Mouse (Mus musculus) cerebellum, adult 2 months (tissue): ENCODE results near the gene 9130213A22Rik. TPM values are rescaled to one million over a fixed set of nuclear protein-coding genes. Genes with fewer than 3 reads are reported as not detected.

ENCODE experiments used
- DNase-seq, 2 experiments: peaks; one replicate each; pipeline ENCODE4 v3.0.0; 2021
- H3K27ac ChIP-seq: fragments of 200-500 bp; 2 replicates; pipeline ENCODE4 v1.5.1; 2012; ENCODE audit warnings: low read length, control low read depth, inconsistent platforms; ENCODE audit not compliant: insufficient read depth
- H3K27me3 ChIP-seq: fragments of 200-500 bp; 2 replicates; pipeline ENCODE4 v1.6.1; 2012; ENCODE audit warnings: inconsistent platforms, mild to moderate bottlenecking, low read length, moderate library complexity; ENCODE audit not compliant: control insufficient read depth, insufficient read depth
- H3K4me1 ChIP-seq: fragments of 200-500 bp; 2 replicates; pipeline ENCODE4 v1.6.1; 2011; ENCODE audit warnings: low read length; ENCODE audit not compliant: control insufficient read depth, insufficient read depth
- H3K4me3 ChIP-seq: fragments of 200-500 bp; replicated peaks from 2 replicates; pipeline ENCODE3; 2011; ENCODE audit warnings: mild to moderate bottlenecking, low read depth, low read length, control low read depth; ENCODE audit not compliant: insufficient read depth
- CTCF ChIP-seq: fragments of 200-500 bp; IDR thresholded peaks from 2 replicates; pipeline ENCODE4 v1.5.1; 2011; ENCODE audit warnings: low read depth, mild to moderate bottlenecking, control low read depth, low read length, moderate library complexity, borderline replicate concordance; ENCODE audit not compliant: insufficient read depth
- POLR2A ChIP-seq: fragments of 200-500 bp; IDR thresholded peaks from 2 replicates; pipeline ENCODE4 v1.6.1; 2011; ENCODE audit warnings: low read length, control low read depth, borderline replicate concordance; ENCODE audit not compliant: insufficient read depth
- WGBS: fragments of 180-500 bp; shearing (Covaris S2); methylation state at CpG from one replicate; pipeline ENCODE4 v1.1.7; 2018; 5-methylcytosine and 5-hydroxymethylcytosine counted together
- polyA plus RNA-seq: library from polyadenylated mRNA; depleted of rRNA; stranded (reverse); fragments of >200 nt; gene quantifications from 2 replicates; pipeline ENCODE4 v1.2.3, GENCODE M21; 2012

Gene 9130213A22Rik
- polyA plus RNA-seq, 1 experiment = 1.3 TPM

- WGBS = 95% methylated on average over 14 of the region's 14 CpGs
- H3K27ac ChIP-seq = no peak overlapping the region
- DNase-seq = peak; percentile 28 to 31
- H3K4me1 ChIP-seq = peaks cover 44% of the 10 kb centered on the region
- H3K4me3 ChIP-seq = no peak overlapping the region
- H3K27me3 ChIP-seq = no peaks in the 10 kb centered on the region
- TF ChIP-seq CTCF (no peak), POLR2A (no peak)
These were observed 19.3 kb downstream of the 9130213A22Rik start for GRCm38 (mm10) chr11:69103121-69103520.

DNA sequence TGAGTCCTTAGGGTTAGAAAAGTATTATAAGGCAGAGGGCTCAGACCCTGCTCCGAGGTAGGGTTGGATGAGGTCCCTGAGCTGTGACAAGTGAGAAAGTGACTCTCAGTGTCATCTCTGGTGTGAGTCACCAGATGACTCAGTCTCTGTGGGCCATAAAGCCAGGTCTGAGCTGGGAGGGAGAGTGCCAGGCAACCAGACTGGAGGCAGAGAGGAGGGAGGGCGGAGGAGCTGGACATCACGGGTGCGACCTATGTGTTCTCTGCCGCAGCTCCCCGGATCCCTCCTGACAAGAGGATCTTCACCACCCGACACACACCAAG is 20.0 kb downstream of the 9130213A22Rik start:
- DNase-seq = peak; percentile 71 to 86
- TF ChIP-seq POLR2A = peak; percentile 22; the same call in 1 of the 2 replicates
- no peak for TF ChIP-seq CTCF
- WGBS = 36% methylated on average over 7 of the region's 7 CpGs
- peaks cover 52% of the 10 kb centered on the region for H3K4me1 ChIP-seq
- H3K27ac ChIP-seq = peak overlapping the region; percentile 6; the same call in 1 of the 2 replicates
- peak overlapping the region; percentile 32 for H3K4me3 ChIP-seq
- H3K27me3 ChIP-seq = no peaks in the 10 kb centered on the region

- TF ChIP-seq POLR2A (no peak), CTCF (no peak)
- H3K27me3 ChIP-seq = no peaks in the 10 kb centered on the region
- H3K27ac ChIP-seq = peak overlapping the region; percentile 6; the same call in 1 of the 2 replicates
- peak in 1 of 2 experiments; percentile 33 for DNase-seq
- no peak overlapping the region for H3K4me3 ChIP-seq
- 80% methylated on average over 21 of the region's 21 CpGs for WGBS
- peaks cover 52% of the 10 kb centered on the region for H3K4me1 ChIP-seq
These were observed 20.6 kb downstream of the 9130213A22Rik start for GRCm38 (mm10) chr11:69101604-69102402.

DNA sequence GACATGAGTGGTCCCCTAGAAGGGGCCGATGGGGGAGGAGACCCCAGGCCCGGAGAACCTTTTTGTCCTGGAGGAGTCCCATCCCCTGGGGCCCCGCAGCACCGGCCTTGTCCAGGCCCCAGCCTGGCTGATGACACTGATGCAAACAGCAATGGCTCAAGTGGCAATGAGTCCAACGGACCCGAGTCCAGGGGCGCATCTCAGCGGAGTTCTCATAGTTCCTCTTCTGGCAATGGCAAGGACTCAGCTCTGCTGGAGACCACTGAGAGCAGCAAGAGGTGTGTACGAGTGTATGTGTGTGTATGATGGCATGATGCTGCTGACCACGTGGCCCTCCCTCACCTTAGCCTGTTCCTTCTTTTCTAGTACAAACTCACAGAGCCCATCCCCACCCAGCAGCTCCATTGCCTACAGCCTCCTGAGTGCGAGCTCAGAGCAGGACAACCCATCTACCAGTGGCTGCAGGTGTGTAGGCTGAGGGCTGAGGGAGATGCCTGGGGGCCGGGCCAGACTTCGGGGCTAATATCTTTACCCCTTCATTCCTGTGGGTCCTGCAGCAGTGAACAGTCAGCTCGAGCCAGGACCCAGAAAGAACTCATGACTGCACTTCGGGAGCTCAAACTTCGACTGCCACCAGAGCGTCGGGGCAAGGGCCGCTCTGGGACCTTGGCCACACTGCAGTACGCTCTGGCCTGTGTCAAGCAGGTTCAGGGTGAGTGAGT is 21.6 kb downstream of the 9130213A22Rik start:
- Histone ChIP-seq H3K4me3 (peak overlapping the region; percentile 90), H3K27ac (peak overlapping the region; percentile 96), H3K4me1 (peaks cover 51% of the 10 kb centered on the region), H3K27me3 (no peaks in the 10 kb centered on the region)
- WGBS = 65% methylated on average over 20 of the region's 20 CpGs
- no peak for TF ChIP-seq CTCF
- TF ChIP-seq POLR2A = no peak
- peak; percentile 46 to 54 for DNase-seq

DNA sequence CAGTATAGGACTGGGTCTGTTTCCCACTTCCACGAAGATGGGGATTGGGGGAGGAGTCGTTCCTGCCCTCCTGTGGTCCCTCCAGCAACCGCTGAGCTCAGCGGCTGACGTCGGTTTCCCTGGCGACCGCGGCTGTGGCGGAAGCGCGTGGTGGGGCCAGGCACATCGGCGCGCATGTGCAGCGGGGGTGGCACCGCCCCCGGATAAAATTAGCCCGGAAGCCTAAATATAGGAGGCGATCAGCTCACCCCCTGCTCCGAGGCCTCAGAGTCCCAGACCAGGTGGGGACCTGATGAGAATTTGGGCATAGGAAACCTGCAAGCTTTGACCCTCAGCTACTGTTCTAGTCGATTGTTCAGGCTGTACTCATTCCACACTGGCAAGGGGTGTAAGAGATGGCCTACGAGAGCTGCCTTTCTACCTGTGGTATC is 22.5 kb downstream of the 9130213A22Rik start:
- Histone ChIP-seq H3K4me3 (peak overlapping the region; percentile 90), H3K4me1 (peaks cover 49% of the 10 kb centered on the region), H3K27me3 (no peaks in the 10 kb centered on the region), H3K27ac (peak overlapping the region; percentile 99)
- DNase-seq = peak; percentile 93 to 96
- TF ChIP-seq CTCF (no peak), POLR2A (peak; percentile 59; the same call in 1 of the 2 replicates)
- 1% methylated on average over 23 of the region's 23 CpGs for WGBS

DNA sequence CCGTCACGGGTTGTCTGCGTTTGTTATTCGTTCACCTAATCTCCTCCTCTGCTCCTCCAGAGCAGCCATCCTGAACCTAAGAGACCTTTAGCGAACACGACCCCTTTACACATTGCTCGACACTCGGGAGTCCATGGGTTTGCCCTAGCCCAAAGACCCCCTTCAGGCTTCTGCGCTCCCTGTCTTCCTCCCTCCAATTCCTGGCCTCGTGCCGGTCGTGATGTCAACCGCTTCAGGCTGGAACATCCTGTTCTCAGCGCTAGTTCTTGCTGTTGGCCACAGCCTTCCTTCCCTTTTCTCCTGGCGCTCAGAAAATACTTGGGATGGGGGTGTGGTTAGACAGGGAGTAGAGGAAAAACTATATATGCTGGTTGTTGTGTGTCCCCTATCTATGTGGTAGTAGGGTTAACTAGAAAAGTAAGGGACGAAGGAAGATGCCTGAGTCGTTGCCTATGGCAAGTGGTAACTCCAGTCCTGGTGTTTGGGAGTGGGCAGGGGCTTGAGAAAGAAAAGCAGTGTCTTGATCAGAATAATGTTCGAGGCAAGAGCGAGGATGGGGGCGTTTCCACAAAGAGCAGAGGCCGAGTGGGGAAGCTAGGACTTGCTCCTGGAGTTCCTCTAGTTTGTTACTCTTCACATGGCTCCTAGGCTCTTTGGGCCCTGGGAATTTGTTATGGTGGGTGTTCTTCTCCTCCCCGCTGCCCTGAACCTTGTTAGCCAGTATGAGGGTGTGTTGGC is 23.0 kb downstream of the 9130213A22Rik start:
- peak; percentile 82 to 83 for DNase-seq
- under 1% methylated on average over 22 of the region's 22 CpGs for WGBS
- H3K27me3 ChIP-seq = no peaks in the 10 kb centered on the region
- H3K4me1 ChIP-seq = peaks cover 46% of the 10 kb centered on the region
- peak overlapping the region; percentile 99 for H3K27ac ChIP-seq
- no peak for TF ChIP-seq POLR2A
- 0 out of 2 replicates have a peak, but pooled peaks have one; percentile 4 for TF ChIP-seq CTCF
- H3K4me3 ChIP-seq = peak overlapping the region; percentile 90

DNA sequence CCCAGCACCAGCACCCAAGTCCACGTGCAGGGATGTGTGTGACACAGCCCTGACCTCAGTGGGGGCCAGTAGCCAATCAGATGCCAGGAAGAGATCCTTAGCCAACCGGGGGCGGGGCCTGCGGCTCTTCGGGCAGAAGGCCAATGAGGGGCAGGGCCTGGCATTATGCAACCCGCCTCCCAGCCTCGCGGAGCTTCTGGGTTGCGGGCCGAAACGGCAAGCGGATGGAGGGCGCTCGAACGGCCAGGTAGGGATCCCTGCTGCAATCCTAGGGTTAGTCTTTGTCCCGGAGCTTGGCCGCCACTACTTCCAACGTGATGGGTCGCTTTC is 23.7 kb downstream of the 9130213A22Rik start:
- TF ChIP-seq CTCF (no peak), POLR2A (peak; percentile 78; the same call in 1 of the 2 replicates)
- peak overlapping the region; percentile 99 for H3K27ac ChIP-seq
- no peaks in the 10 kb centered on the region for H3K27me3 ChIP-seq
- H3K4me1 ChIP-seq = peaks cover 41% of the 10 kb centered on the region
- peak; percentile 99 to 100 for DNase-seq
- H3K4me3 ChIP-seq = peak overlapping the region; percentile 90
- WGBS = 0% methylated on average over 19 of the region's 19 CpGs
